Mouse (Mus musculus) olfactory bulb, adult 2 months (tissue): ENCODE data around the gene March2.

ENCODE experiments used
- CTCF ChIP-seq: fragments of 200-500 bp; IDR thresholded peaks from 2 replicates; pipeline ENCODE4 v1.5.1; 2012; ENCODE audit warnings: low read depth, mild to moderate bottlenecking, low read length, moderate library complexity; ENCODE audit not compliant: insufficient read depth
- POLR2A ChIP-seq: fragments of 200-500 bp; IDR thresholded peaks from 2 replicates; pipeline ENCODE4 v1.6.1; 2012; ENCODE audit warnings: mild to moderate bottlenecking, low read depth, low read length, moderate library complexity; ENCODE audit not compliant: insufficient read depth

DNA sequence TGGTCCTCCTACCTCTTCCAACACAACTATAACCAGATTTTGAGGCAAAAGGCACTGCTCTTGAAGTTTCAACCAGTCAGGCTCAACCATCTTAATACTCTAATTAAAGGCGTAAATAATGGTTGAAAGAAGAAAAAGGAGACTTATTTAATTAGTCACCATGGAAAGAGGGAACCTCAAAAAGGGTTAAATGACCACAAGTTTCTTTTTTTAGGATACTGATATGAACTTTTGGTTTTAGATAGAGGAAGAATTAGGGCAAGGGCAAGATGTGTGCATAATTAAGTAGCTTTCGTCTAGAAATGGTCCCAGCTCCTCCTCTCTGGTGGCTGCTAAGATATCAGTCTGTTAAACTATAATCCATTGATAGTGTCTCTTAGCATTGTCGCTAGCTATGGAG lies 47.9 kb upstream of the March2 start:
- TF ChIP-seq CTCF, result no peak
- no peak for TF ChIP-seq POLR2A
